Mouse (Mus musculus) kidney, adult 2 months (tissue): ENCODE results near the gene Fbxo36.
A peak's percentile ranks its signal among the peaks of the same experiment; 100 is the strongest.

Experiments
- CTCF ChIP-seq: fragments of 200-500 bp; conservative IDR thresholded peaks from 2 replicates; pipeline ENCODE4 v1.5.1; 2011; ENCODE audit warnings: low read depth, mild to moderate bottlenecking, control low read depth, low read length, moderate library complexity, mixed read lengths; ENCODE audit not compliant: insufficient read depth, insufficient read length
- POLR2A ChIP-seq: fragments of 200-500 bp; IDR thresholded peaks from one replicate; pipeline ENCODE4 v1.6.1; 2011; ENCODE audit warnings: low read depth, low read length, control low read depth

DNA sequence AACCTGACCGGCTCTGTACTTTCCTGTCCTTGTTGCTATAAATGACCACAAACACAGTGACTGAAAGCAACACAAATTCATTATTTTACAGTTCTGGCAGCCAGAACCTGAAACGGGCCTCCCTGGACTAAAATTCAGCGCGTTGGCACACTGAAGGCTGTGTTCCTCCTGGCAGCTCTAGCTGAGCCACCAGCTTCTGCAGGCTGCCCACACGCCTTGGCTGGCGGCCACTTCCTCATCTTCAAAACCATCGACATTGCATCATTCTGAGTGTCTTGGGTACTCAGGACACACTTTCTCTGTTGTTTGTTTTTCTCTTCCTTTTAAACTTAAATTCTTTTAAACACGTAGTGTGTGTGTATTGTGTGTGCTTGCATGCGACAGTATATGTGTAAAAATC lies 96.0 kb downstream of the Fbxo36 start:
- TF ChIP-seq CTCF, result no peak
- peak; percentile 9 for TF ChIP-seq POLR2A
